Mouse (Mus musculus) E14TG2a.4 (cell line): ENCODE measurements around the gene Il17rc.

Experiments
- H3K27me3 ChIP-seq: 2 replicates; pipeline ENCODE4 v1.6.1; 2014; ENCODE audit warnings: low read length, control low read depth; ENCODE audit not compliant: insufficient read depth
- H3K36me3 ChIP-seq: 2 replicates; pipeline ENCODE4 v1.6.1; 2014; ENCODE audit warnings: low read length, control low read depth; ENCODE audit not compliant: insufficient read depth
- H3K4me1 ChIP-seq: replicated peaks from 2 replicates; pipeline ENCODE4 v1.6.1; 2014; ENCODE audit warnings: low read depth, low read length, control low read depth
- H3K4me3 ChIP-seq: replicated peaks from 2 replicates; pipeline ENCODE4 v1.5.1; 2014; ENCODE audit warnings: mild to moderate bottlenecking, low read length
- H3K9me3 ChIP-seq: 2 replicates; pipeline ENCODE4 v1.6.1; 2014; ENCODE audit warnings: low read length, control low read depth
- CTCF ChIP-seq: conservative IDR thresholded peaks from 2 replicates; pipeline ENCODE4 v1.5.1; 2014; ENCODE audit warnings: low read length
- NANOG ChIP-seq: IDR thresholded peaks from 2 replicates; pipeline ENCODE4 v1.6.1; 2014; ENCODE audit warnings: borderline replicate concordance, low read length, mixed read lengths
- POU5F1 ChIP-seq: IDR thresholded peaks from 2 replicates; pipeline ENCODE4 v1.6.1; 2014; ENCODE audit warnings: low read length, borderline replicate concordance

Gene Il17rc

GRCm38 (mm10) chr6:113508947-113509280 is 37.7 kb downstream of the Il17rc start:
- no peak overlapping the region for H3K4me3 ChIP-seq
- TF ChIP-seq NANOG (no peak), POU5F1 (no peak), CTCF (no peak)
- peaks cover 44% of the 10 kb centered on the region for H3K4me1 ChIP-seq
- H3K9me3 ChIP-seq: no peaks in the 10 kb centered on the region
- H3K36me3 ChIP-seq: peaks cover 19% of the 10 kb centered on the region
- no peaks in the 10 kb centered on the region for H3K27me3 ChIP-seq

GRCm38 (mm10) chr6:113513944-113514343 is 42.7 kb downstream of the Il17rc start:
- Histone ChIP-seq H3K36me3 (peaks cover 70% of the 10 kb centered on the region), H3K4me3 (no peak overlapping the region), H3K27me3 (no peaks in the 10 kb centered on the region), H3K9me3 (no peaks in the 10 kb centered on the region), H3K4me1 (peaks cover 7% of the 10 kb centered on the region)
- no peak for TF ChIP-seq POU5F1
- TF ChIP-seq CTCF: no peak
- no peak for TF ChIP-seq NANOG

GRCm38 (mm10) chr6:113514600-113514999 is 43.4 kb downstream of the Il17rc start:
- peaks cover 76% of the 10 kb centered on the region for H3K36me3 ChIP-seq
- TF ChIP-seq NANOG: no peak
- TF ChIP-seq POU5F1: no peak
- TF ChIP-seq CTCF: no peak
- 0 out of 2 replicates have a peak, but pooled peaks cover 5% of the 10 kb centered on the region for H3K4me1 ChIP-seq
- no peak overlapping the region for H3K4me3 ChIP-seq
- H3K27me3 ChIP-seq: no peaks in the 10 kb centered on the region
- no peaks in the 10 kb centered on the region for H3K9me3 ChIP-seq

- H3K36me3 ChIP-seq: peaks cover 99% of the 10 kb centered on the region
- no peaks in the 10 kb centered on the region for H3K27me3 ChIP-seq
- H3K4me1 ChIP-seq: 0 out of 2 replicates have a peak, but pooled peaks cover 5% of the 10 kb centered on the region
- H3K9me3 ChIP-seq: no peaks in the 10 kb centered on the region
- TF ChIP-seq POU5F1 (no peak), CTCF (no peak)
- H3K4me3 ChIP-seq: no peak overlapping the region
These were observed 46.3 kb downstream of the Il17rc start for GRCm38 (mm10) chr6:113517434-113518080.

GRCm38 (mm10) chr6:113522310-113522709 is 51.1 kb downstream of the Il17rc start:
- H3K27me3 ChIP-seq: no peaks in the 10 kb centered on the region
- no peaks in the 10 kb centered on the region for H3K9me3 ChIP-seq
- H3K4me3 ChIP-seq: no peak overlapping the region
- H3K4me1 ChIP-seq: no peaks in the 10 kb centered on the region
- H3K36me3 ChIP-seq: peaks cover 87% of the 10 kb centered on the region
- TF ChIP-seq CTCF (no peak), NANOG (no peak), POU5F1 (no peak)

- no peaks in the 10 kb centered on the region for H3K9me3 ChIP-seq
- H3K4me3 ChIP-seq: no peak overlapping the region
- TF ChIP-seq POU5F1 (no peak), CTCF (no peak), NANOG (no peak)
- H3K4me1 ChIP-seq: no peaks in the 10 kb centered on the region
- no peaks in the 10 kb centered on the region for H3K27me3 ChIP-seq
- peaks cover 86% of the 10 kb centered on the region for H3K36me3 ChIP-seq
These were observed 52.2 kb downstream of the Il17rc start for GRCm38 (mm10) chr6:113523420-113523819.

- Histone ChIP-seq H3K9me3 (no peaks in the 10 kb centered on the region), H3K27me3 (no peaks in the 10 kb centered on the region), H3K4me1 (peaks cover 20% of the 10 kb centered on the region), H3K4me3 (peak within 1 kb of the TSS; percentile 96), H3K36me3 (peaks cover 57% of the 10 kb centered on the region)
- TF ChIP-seq CTCF (no peak), NANOG (no peak), POU5F1 (no peak)
These were observed 60.0 kb downstream of the Il17rc start, which contains the start of the genes Emc3 and Fancd2 for GRCm38 (mm10) chr6:113530932-113531839. Gene Emc3 (minus strand): TSS chr6:113531652. Gene Fancd2 (plus strand): TSS chr6:113531682.

GRCm38 (mm10) chr6:113531840-113532404 is 60.7 kb downstream of the Il17rc start:
- Histone ChIP-seq H3K36me3 (peaks cover 60% of the 10 kb centered on the region), H3K9me3 (no peaks in the 10 kb centered on the region), H3K4me3 (peak overlapping the region; percentile 96), H3K27me3 (no peaks in the 10 kb centered on the region), H3K4me1 (peaks cover 20% of the 10 kb centered on the region)
- no peak for TF ChIP-seq NANOG
- no peak for TF ChIP-seq CTCF
- no peak for TF ChIP-seq POU5F1
